Mouse (Mus musculus) splenic B cell, adult 2 months (primary cell): Measurements from ENCODE around the gene Nlrx1.
A peak's percentile ranks its signal among the peaks of the same experiment; 100 is the strongest.

Experiments
- DNase-seq: peaks from one replicate; pipeline ENCODE4 v3.0.0-alpha.2; 2011; ENCODE audit warnings: low read depth, low spot score
- H3K27me3 ChIP-seq: 2 replicates; pipeline ENCODE4 v1.6.1; 2012; ENCODE audit warnings: mild to moderate bottlenecking, low read length, moderate library complexity, mixed read lengths; ENCODE audit not compliant: control insufficient read depth, poor library complexity, insufficient read depth, severe bottlenecking
- H3K36me3 ChIP-seq: 2 replicates; pipeline ENCODE4 v1.6.1; 2012; ENCODE audit warnings: mild to moderate bottlenecking, low read length, moderate library complexity, mixed read lengths; ENCODE audit not compliant: control insufficient read depth, poor library complexity, insufficient read depth, severe bottlenecking

Gene Nlrx1

GRCm38 (mm10) chr9:44254508-44255135, 13.8 kb downstream of the Nlrx1 start:
- no peaks in the 10 kb centered on the region for H3K27me3 ChIP-seq
- DNase-seq, result no peak
- no peaks in the 10 kb centered on the region for H3K36me3 ChIP-seq

DNA sequence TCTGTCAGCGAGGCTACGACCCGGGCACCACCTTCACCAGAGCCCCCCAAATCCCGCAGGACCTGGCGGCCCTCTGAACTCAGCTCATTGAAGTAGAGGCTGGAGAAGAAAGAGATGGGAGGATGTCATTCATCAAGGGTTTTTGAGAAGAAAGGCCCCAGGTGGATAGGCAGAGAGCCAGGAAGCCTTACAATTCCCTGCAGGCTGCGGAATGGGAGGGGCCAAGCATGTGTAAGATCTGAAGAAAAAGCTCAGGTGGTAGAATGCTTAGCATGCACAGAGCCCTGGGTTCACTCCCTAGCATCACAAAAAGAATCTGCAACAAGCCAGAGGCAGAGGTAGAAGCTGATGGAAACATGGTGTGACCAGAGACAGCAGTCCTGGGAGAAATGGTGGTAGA, 15.0 kb downstream of the Nlrx1 start:
- no peak for DNase-seq

DNA sequence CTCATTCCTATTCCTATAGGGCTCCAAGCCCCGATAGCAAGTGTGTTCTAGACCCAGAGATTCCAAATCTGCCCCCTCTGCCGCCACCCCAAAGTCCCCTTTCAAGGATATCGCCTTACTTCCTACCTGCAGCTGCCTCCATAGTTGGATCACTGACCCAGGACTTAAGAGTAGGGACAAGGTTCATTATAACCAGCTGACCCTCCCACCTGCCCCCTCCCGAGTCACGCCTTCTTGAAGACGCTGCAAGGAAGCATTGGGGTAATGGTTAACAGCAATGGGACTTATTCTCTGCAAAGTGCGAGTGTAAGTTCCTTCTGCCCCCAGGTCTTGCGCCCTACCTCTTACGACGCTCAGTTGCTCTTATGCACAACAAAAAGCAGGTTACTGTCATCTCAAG, 17.1 kb downstream of the Nlrx1 start, which contains the start of gene Pdzd3:
TSS of gene Pdzd3 (minus strand) at position 158 of the 400 bp plus-strand sequence.
- DNase-seq, result no peak
- Histone ChIP-seq H3K27me3 (no peaks in the 10 kb centered on the region), H3K36me3 (no peaks in the 10 kb centered on the region)

More for the DNA sequence above, 15.0 kb downstream of the Nlrx1 start:
- Histone ChIP-seq H3K36me3 (no peaks in the 10 kb centered on the region), H3K27me3 (no peaks in the 10 kb centered on the region)

GRCm38 (mm10) chr9:44250445-44250844, 18.0 kb downstream of the Nlrx1 start:
- H3K27me3 ChIP-seq, result no peaks in the 10 kb centered on the region
- no peak for DNase-seq
- no peaks in the 10 kb centered on the region for H3K36me3 ChIP-seq

DNA sequence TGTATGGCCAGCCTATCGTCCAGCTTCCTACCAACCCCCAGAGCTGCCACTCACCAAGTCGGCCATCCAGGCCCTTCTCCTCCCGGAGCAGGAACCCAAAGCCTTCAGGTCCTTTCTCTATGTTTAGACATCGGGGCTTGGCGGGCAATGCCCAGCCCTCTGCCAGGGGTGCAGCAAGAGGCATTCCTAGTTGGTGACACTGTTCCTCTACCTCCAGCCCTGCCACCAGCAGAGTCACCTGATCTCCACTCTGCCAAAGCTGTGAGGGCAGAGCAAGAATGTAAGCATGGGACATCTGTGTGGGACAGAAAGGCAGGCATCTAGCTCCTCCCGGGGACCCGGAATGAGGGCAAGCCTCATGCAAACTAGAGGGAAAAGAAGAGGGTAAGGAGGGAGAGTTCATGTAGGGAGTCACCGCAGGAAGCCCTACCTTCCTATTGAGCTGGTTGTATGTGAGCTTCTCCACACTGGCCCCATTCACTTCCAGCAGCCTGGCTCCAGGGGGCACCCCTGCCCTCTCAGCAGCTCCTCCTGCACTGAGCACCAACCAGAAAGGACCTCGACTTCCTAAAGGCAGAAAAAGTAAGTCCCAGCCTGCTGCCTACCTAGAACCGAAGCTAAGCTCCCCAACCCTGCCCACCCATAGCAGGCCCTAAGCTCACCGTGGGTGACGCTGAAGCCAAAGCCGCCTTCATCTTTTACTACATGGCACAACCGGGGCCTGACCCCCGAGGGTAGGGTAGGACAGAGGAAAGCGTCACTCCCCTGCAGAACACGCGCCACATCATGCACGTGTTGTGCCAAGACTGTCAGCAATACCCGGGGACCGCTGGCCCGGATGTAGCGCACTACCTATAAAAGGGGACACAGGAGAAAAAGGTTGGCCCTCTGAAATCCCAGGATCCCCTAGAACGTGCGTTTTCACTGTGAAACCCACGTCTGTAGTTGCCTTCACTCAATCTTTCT, 18.9 kb downstream of the Nlrx1 start:
- Histone ChIP-seq H3K27me3 (no peaks in the 10 kb centered on the region), H3K36me3 (no peaks in the 10 kb centered on the region)
- peak; percentile 62 for DNase-seq

DNA sequence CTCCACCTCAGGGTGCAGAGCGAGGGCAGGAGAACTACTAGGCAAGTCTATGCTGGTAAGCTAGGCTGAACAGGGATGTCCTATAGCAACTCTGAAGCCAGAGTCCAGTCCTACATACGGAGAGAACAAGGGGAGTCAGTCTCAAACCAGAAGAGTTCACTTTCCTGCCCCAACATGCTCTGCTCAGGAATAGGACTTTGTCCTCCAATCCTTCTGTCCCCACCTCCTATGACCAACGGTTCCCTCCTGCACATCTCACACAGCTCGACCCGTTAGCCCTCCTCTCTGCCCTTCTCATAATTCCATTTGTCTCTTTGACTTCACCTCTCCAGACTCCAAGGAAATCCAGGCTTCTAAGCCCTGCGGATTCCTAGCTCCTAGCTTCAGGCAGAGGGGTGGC, 20.5 kb downstream of the Nlrx1 start:
- no peak for DNase-seq
- Histone ChIP-seq H3K36me3 (no peaks in the 10 kb centered on the region), H3K27me3 (no peaks in the 10 kb centered on the region)

GRCm38 (mm10) chr9:44243621-44244020, 24.8 kb downstream of the Nlrx1 start:
- Histone ChIP-seq H3K36me3 (no peaks in the 10 kb centered on the region), H3K27me3 (no peaks in the 10 kb centered on the region)
- DNase-seq, result no peak

DNA sequence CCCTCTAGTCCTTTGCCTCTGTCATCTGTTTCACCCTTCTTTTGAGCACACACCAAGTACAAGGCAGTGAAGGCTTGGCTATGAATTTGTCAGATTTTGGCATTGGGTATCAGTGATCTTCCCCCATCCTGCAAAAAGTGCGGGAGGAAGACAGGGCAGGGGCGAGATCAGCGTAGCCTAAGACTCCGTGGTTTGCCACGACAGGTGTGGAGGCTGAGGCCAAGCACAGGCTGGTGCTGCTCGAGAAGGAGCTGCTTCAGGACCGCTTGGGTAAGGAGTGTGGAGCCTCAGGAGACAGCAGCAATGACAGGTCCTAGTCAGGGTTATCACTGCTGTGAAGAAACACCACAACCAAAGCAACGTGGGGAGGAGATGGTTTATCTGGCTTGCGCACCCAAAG, 27.0 kb downstream of the Nlrx1 start:
- no peaks in the 10 kb centered on the region for H3K36me3 ChIP-seq
- no peaks in the 10 kb centered on the region for H3K27me3 ChIP-seq
- no peak for DNase-seq

DNA sequence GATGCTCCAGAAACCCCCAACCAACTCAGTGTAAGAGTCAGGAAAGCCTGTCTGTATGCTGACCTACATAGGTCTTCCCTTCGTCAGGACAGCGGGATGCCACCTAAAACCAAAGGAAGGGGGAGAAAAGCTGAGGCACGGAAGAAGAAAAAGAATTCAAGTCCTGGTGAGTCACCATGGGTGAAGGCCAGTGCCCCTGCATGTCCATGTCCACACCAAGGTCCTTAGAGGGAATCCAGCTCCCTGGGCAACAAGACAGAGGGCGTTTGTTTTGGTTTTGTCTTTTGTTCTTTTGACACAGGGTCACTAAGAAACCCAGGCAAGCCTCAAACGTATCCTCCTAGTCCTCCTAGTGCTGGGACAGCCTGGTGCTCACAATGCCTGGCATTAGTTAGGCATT, 27.5 kb downstream of the Nlrx1 start:
- Histone ChIP-seq H3K36me3 (no peaks in the 10 kb centered on the region), H3K27me3 (no peaks in the 10 kb centered on the region)
- DNase-seq, result no peak

GRCm38 (mm10) chr9:44240399-44240798, 28.0 kb downstream of the Nlrx1 start, which contains the start of gene Ccdc153:
Ccdc153 (plus strand) TSS chr9:44240676.
- Histone ChIP-seq H3K27me3 (no peaks in the 10 kb centered on the region), H3K36me3 (no peaks in the 10 kb centered on the region)
- no peak for DNase-seq

- Histone ChIP-seq H3K27me3 (no peaks in the 10 kb centered on the region), H3K36me3 (no peaks in the 10 kb centered on the region)
- peak; percentile 79 for DNase-seq
These were observed 29.0 kb downstream of the Nlrx1 start for GRCm38 (mm10) chr9:44239447-44239846.

- Histone ChIP-seq H3K36me3 (no peaks in the 10 kb centered on the region), H3K27me3 (no peaks in the 10 kb centered on the region)
- DNase-seq, result peak; percentile 73
These were observed 29.8 kb downstream of the Nlrx1 start for GRCm38 (mm10) chr9:44238501-44239190.

DNA sequence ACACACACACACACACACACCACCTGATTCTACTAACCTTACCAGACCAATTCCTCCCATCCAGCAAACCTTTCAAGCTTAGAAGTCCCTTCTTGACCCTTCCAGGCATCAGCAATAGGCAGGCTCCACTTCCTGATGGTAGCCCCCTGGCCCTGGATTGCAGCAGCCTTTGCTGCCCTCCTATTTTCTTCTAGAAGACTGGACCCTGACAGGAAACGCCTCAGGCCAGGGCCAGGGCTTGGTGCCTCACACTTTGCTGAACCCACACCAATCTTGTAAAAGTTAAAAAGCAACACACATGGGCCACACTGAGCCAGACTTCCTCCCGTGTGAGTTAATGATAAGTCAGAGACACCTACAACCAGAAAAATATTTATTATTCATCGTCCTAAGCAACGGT, 31.3 kb downstream of the Nlrx1 start:
- DNase-seq, result no peak
- no peaks in the 10 kb centered on the region for H3K36me3 ChIP-seq
- H3K27me3 ChIP-seq, result no peaks in the 10 kb centered on the region

DNA sequence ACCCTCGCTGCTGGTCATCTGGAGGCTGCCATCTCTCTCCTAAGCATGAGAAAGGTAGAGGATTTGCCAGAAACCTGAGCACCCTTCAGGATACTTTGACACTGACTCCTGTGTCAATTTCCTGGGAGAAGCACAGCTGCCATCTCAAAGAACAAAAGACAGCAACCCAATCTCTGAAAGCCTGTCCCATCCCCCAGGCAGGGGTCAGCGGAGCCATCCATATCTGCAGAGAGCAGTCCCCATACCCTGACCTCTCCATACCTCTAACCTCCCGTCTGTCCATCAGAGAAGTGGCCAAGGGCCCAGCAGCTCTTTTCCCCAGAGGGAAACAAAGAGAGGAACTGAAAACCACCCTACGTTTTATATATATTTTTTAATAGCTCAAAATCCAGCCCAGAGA, 31.8 kb downstream of the Nlrx1 start:
- no peak for DNase-seq
- Histone ChIP-seq H3K27me3 (no peaks in the 10 kb centered on the region), H3K36me3 (no peaks in the 10 kb centered on the region)
